Mouse (Mus musculus) Patski (cell line): ENCODE measurements around the gene Olfr1058. TPM values are rescaled to one million over a fixed set of nuclear protein-coding genes. Genes with fewer than 3 reads are reported as not detected.
"Not testable (repeated sequence)": the region's sequence is repeated elsewhere in the genome, so short reads cannot be mapped to it uniquely, and the experiment has no call there.

Experiments used
- ATAC-seq: fragments of 100-300 bp; one replicate; pipeline ENCODE4 v1.8.0; 2021
- CTCF ChIA-PET: fragments of 350-600 bp; sonication (Branson Sonifier 250); formaldehyde crosslinking; loops from one replicate; lab custom pipeline; 2022; ENCODE audit warnings: inconsistent platforms; lab: Charles Lee
- POLR2A ChIA-PET: fragments of 350-600 bp; sonication (Branson Sonifier 250); formaldehyde crosslinking; loops from one replicate; lab custom pipeline; 2022; ENCODE audit warnings: antibody characterized with exemption, inconsistent platforms; lab: Charles Lee
- DNase-seq: peaks from one replicate; pipeline ENCODE4 v3.0.0-alpha.2; 2011; ENCODE audit warnings: low read depth, low spot score
- H3K27me3 ChIP-seq: fragments of 371-371 bp; one replicate; pipeline ENCODE4 v1.5.1; 2021
- CTCF ChIP-seq: fragments of 100-300 bp; IDR thresholded peaks from one replicate; pipeline ENCODE4 v1.5.1; 2021
- in situ Hi-C: fragments of 300-500 bp; cut with MboI; formaldehyde crosslinking; loops from 3 replicates; pipeline ENCODE4 v1.11.1; 2018; ENCODE audit warnings: low pct_unique_long_range_greater_than_20kb, mixed read lengths
- polyA plus RNA-seq: library from polyadenylated mRNA; unstranded; gene quantifications from one replicate; pipeline ENCODE4 v1.2.3, GENCODE M21; 2021

Gene Olfr1058
- polyA plus RNA-seq: not detected

- DNase-seq, ATAC-seq, H3K27me3 ChIP-seq, CTCF ChIA-PET, POLR2A ChIA-PET, in situ Hi-C loops: not testable (repeated sequence)
These were observed at the start of gene Olfr1058 for GRCm38 (mm10) chr2:86388461-86388860. Olfr1058 (minus strand) TSS chr2:86388561.

GRCm38 (mm10) chr2:86428511-86428910 lies 40.1 kb upstream of the Olfr1058 start:
- in situ Hi-C loops, ATAC-seq, POLR2A ChIA-PET, DNase-seq, H3K27me3 ChIP-seq, CTCF ChIA-PET: not testable (repeated sequence)

GRCm38 (mm10) chr2:86426649-86427048 lies 38.3 kb upstream of the Olfr1058 start, which contains the start of gene Olfr1062:
Olfr1062 (minus strand) TSS chr2:86426749.
- in situ Hi-C loops, H3K27me3 ChIP-seq, ATAC-seq, CTCF ChIA-PET, DNase-seq, POLR2A ChIA-PET: not testable (repeated sequence)

GRCm38 (mm10) chr2:86413950-86414349 lies 25.6 kb upstream of the Olfr1058 start, which contains the start of gene Olfr1061:
Olfr1061 (minus strand) TSS chr2:86414050.
- POLR2A ChIA-PET: no interaction called here
- ATAC-seq: no peak
- in situ Hi-C loops: no loop called here
- H3K27me3 ChIP-seq: no peaks in the 10 kb centered on the region
- TF ChIP-seq CTCF: no peak
- DNase-seq: no peak
- CTCF ChIA-PET: no interaction called here

- no peak for TF ChIP-seq CTCF
- in situ Hi-C loops: no loop called here
- CTCF ChIA-PET: no interaction called here
- H3K27me3 ChIP-seq: no peaks in the 10 kb centered on the region
- no peak for ATAC-seq
- POLR2A ChIA-PET: no interaction called here
- DNase-seq: no peak
These were observed 6.8 kb upstream of the Olfr1058 start for GRCm38 (mm10) chr2:86395114-86395513.

GRCm38 (mm10) chr2:86378293-86378692 lies 10.1 kb downstream of the Olfr1058 start, which contains the start of gene Olfr1057:
Olfr1057 (minus strand) TSS chr2:86378393.
- ChIA-PET CTCF (no interaction called here), POLR2A (no interaction called here)
- TF ChIP-seq CTCF: no peak
- DNase-seq (no peak), ATAC-seq (no peak)
- in situ Hi-C loops: loop anchor here (5.0 kb wide), 1 partner anchor 54 kb away; no protein-coding TSS in a partner anchor
- no peaks in the 10 kb centered on the region for H3K27me3 ChIP-seq

- DNase-seq, in situ Hi-C loops, H3K27me3 ChIP-seq, CTCF ChIA-PET, POLR2A ChIA-PET, ATAC-seq: not testable (repeated sequence)
These were observed 22.0 kb downstream of the Olfr1058 start for GRCm38 (mm10) chr2:86366342-86366741.

- in situ Hi-C loops: no loop called here
- no peak for TF ChIP-seq CTCF
- POLR2A ChIA-PET: no interaction called here
- CTCF ChIA-PET: no interaction called here
- no peaks in the 10 kb centered on the region for H3K27me3 ChIP-seq
- DNase-seq: no peak
- ATAC-seq: no peak
These were observed 26.0 kb downstream of the Olfr1058 start, which contains the start of gene Olfr1056 for GRCm38 (mm10) chr2:86362369-86362768. Olfr1056 (minus strand) TSS chr2:86362469.

GRCm38 (mm10) chr2:86351751-86352150 lies 36.6 kb downstream of the Olfr1058 start:
- ATAC-seq, H3K27me3 ChIP-seq, POLR2A ChIA-PET, in situ Hi-C loops, DNase-seq, CTCF ChIA-PET: not testable (repeated sequence)

- ChIA-PET POLR2A (no interaction called here), CTCF (no interaction called here)
- ATAC-seq (no peak), DNase-seq (no peak)
- in situ Hi-C loops: no loop called here
- no peaks in the 10 kb centered on the region for H3K27me3 ChIP-seq
- no peak for TF ChIP-seq CTCF
These were observed 38.2 kb downstream of the Olfr1058 start, which contains the start of gene Olfr1055 for GRCm38 (mm10) chr2:86350184-86350583. Olfr1055 (minus strand) TSS chr2:86350284.

- in situ Hi-C loops: no loop called here
- H3K27me3 ChIP-seq: no peaks in the 10 kb centered on the region
- POLR2A ChIA-PET: no interaction called here
- no peak for TF ChIP-seq CTCF
- CTCF ChIA-PET: no interaction called here
- ATAC-seq: no peak
- no peak for DNase-seq
These were observed 53.0 kb downstream of the Olfr1058 start, which contains the start of gene Olfr1054 for GRCm38 (mm10) chr2:86335333-86335732. Olfr1054 (minus strand) TSS chr2:86335433.

Other genes with a start within 250 kb of the Olfr1058 start
- gene Olfr1040, start 241.8 kb downstream of the Olfr1058 start, polyA plus RNA-seq: not detected
- gene Olfr1042, start 226.7 kb downstream of the Olfr1058 start, polyA plus RNA-seq: not detected
- gene Olfr1043, start 221.0 kb downstream of the Olfr1058 start, polyA plus RNA-seq: not detected
- not detected for gene Olfr1044, start 210.7 kb downstream of the Olfr1058 start, polyA plus RNA-seq
- not detected for gene Olfr52, start 202.9 kb downstream of the Olfr1058 start, polyA plus RNA-seq
- not detected for gene Olfr1045, start 185.6 kb downstream of the Olfr1058 start, polyA plus RNA-seq
- not detected for gene Olfr1046, start 169.2 kb downstream of the Olfr1058 start, polyA plus RNA-seq
- not detected for gene Olfr1047, start 157.2 kb downstream of the Olfr1058 start, polyA plus RNA-seq
- not detected for gene Olfr1048, start 148.3 kb downstream of the Olfr1058 start, polyA plus RNA-seq
- not detected for gene Olfr1049, start 130.2 kb downstream of the Olfr1058 start, polyA plus RNA-seq
- gene Olfr1051, start 109.5 kb downstream of the Olfr1058 start, polyA plus RNA-seq: not detected
- gene Olfr1052, start 96.1 kb downstream of the Olfr1058 start, polyA plus RNA-seq: not detected
- gene Olfr1053, start 73.3 kb downstream of the Olfr1058 start, polyA plus RNA-seq: not detected
- not detected for gene Olfr1054, start 53.1 kb downstream of the Olfr1058 start, polyA plus RNA-seq
- gene Olfr1055, start 38.3 kb downstream of the Olfr1058 start, polyA plus RNA-seq: not detected
- gene Olfr1056, start 26.1 kb downstream of the Olfr1058 start, polyA plus RNA-seq: not detected
- not detected for gene Olfr1057, start 10.2 kb downstream of the Olfr1058 start, polyA plus RNA-seq
- gene Olfr1061, start 25.5 kb upstream of the Olfr1058 start, polyA plus RNA-seq: not detected
- not detected for gene Olfr1062, start 38.2 kb upstream of the Olfr1058 start, polyA plus RNA-seq
- gene Olfr1065, start 62.0 kb upstream of the Olfr1058 start, polyA plus RNA-seq: not detected
- not detected for gene Olfr1066, start 67.7 kb upstream of the Olfr1058 start, polyA plus RNA-seq
- not detected for gene Olfr228, start 98.8 kb upstream of the Olfr1058 start, polyA plus RNA-seq
- gene Olfr1076, start 119.9 kb upstream of the Olfr1058 start, polyA plus RNA-seq: not detected
- not detected for gene Olfr1079, start 153.9 kb upstream of the Olfr1058 start, polyA plus RNA-seq
- not detected for gene Olfr1080, start 169.7 kb upstream of the Olfr1058 start, polyA plus RNA-seq
- not detected for gene Olfr1082, start 210.4 kb upstream of the Olfr1058 start, polyA plus RNA-seq